Mouse (Mus musculus) T-cell, adult 2 months (primary cell): ENCODE data around the gene Pex16.
"Not testable (repeated sequence)": the region's sequence is repeated elsewhere in the genome, so short reads cannot be mapped to it uniquely, and the experiment has no call there.

ENCODE experiments used
- DNase-seq: peaks from one replicate; pipeline ENCODE4 v3.0.0; 2022; ENCODE audit warnings: low spot score

Pex16 gene

GRCm38 (mm10) chr2:92388891-92389641 is 14.6 kb downstream of the Pex16 start:
- DNase-seq: peak; percentile 40

- no peak for DNase-seq
Measured at GRCm38 (mm10) chr2:92389645-92390044, 15.2 kb downstream of the Pex16 start.

- no peak for DNase-seq
Measured at GRCm38 (mm10) chr2:92390206-92390930, 15.9 kb downstream of the Pex16 start.

GRCm38 (mm10) chr2:92391116-92391515 is 16.6 kb downstream of the Pex16 start:
- DNase-seq: no peak

DNA sequence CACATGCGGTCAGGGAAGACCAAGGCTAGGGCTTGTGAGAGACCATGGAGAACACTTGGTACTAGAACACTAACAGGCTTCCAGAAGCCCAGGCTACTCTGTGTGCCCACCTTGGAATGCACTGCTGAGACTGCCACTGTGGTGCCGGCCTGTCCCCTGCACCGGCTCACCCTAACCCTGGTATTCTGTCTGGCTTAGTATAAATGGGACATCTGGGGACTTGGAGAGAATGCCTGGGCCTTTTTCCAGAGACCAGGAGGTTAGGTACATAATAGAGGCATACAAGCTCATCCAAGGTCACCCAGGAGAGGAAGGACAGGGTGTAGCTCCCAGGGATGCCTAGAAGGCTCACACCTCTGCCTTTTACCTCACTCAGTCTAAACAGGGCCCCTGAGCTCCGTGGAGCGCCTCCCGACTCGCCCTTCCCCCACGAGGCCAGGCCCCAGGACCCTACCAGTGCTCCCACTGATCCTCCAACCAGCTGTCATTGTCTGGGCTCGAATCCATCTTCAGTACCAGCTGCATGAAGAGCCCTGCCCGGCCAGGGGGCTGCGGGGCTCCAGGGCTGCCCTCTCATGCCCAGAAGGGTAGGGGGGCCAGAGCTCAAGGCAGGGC is 17.3 kb downstream of the Pex16 start:
- no peak for DNase-seq

GRCm38 (mm10) chr2:92392318-92393264 is 18.1 kb downstream of the Pex16 start:
- DNase-seq: no peak

- no peak for DNase-seq
Measured at GRCm38 (mm10) chr2:92395535-92395934, 21.1 kb downstream of the Pex16 start.

- no peak for DNase-seq
Measured at GRCm38 (mm10) chr2:92397436-92397835, 23.0 kb downstream of the Pex16 start.

GRCm38 (mm10) chr2:92399877-92400276 is 25.4 kb downstream of the Pex16 start:
- DNase-seq: not testable (repeated sequence)

DNA sequence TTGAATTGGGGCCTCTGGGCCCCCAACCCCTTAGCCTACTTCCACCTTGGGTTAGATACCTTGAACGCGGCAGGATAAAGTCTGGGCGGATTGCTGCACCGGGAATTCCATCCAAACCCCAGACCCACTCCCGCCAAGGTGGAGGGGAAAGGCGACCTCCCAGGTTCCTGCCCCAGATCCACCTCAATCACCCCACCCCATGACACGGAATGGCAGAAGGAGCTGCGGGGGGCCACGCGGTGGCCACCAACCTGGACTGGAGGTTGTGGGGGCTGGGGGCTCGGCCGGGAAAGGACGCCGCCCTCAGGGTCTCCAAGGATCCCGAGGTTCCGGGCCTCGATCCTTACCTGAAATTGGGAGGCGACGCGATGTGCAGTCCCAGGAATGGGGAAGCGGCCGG is 26.2 kb downstream of the Pex16 start:
- DNase-seq: no peak

DNA sequence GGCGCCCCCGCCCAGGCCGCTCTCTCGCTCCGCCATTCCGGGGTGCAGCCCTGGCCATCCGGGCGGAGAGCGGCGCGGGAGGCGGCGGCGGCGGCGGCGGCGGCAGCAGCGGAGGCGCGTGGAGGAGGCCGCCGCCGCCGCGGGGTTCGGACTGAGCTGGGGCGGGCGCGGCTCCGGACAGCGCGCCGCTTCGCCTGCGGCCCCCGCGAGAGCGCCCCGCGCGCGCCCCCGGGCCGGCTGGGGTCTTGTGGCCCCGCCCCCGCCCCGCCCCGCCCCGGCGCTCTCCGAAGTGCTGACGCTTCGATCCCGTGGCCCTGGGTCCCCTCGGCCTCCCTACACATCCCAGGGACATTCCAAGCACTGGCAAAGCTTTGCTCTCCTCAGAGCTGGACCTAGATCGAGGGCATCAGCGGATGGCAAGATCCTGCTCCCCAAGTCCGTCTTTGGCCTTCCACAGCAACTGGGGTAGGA is 26.6 kb downstream of the Pex16 start, which contains the start of gene Mapk8ip1:
TSS of gene Mapk8ip1 (minus strand) at position 173 of the 471 bp plus-strand sequence.
- no peak for DNase-seq

DNA sequence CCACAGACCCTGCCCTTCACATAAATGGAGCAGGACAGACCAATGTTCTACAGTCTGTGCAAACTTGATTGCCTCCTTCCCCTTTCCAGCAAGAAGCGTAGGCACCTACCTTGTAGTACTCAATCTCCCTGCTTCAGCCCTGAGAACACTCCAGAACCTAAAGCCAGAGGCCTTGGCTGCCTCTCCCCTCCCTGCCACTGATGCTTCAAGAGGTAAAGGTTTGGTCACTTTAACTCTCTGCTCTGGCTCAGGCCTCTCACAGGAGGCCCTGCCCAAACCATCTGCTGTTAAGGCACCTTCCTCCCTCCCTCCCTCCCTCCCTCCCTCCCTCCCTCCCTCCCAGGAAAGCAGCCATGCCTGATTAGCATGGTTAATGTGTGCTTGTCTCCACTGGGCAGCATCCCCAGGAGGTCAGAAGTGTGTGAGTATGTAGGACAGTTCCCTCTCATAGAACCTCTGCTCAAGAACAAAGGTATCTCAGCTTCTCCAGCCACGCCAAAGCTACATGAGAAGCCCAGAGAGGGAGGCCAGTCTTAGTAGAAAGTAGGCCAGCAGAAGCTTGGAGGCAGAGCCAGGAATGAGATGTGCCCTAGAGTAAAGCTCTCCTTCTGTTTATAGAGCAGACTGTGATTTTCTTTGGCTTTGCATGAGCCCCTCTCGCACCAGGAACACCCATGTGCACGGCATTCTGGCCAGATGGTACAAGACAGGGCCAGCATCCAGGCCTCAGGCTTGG is 28.3 kb downstream of the Pex16 start:
- no peak for DNase-seq

DNA sequence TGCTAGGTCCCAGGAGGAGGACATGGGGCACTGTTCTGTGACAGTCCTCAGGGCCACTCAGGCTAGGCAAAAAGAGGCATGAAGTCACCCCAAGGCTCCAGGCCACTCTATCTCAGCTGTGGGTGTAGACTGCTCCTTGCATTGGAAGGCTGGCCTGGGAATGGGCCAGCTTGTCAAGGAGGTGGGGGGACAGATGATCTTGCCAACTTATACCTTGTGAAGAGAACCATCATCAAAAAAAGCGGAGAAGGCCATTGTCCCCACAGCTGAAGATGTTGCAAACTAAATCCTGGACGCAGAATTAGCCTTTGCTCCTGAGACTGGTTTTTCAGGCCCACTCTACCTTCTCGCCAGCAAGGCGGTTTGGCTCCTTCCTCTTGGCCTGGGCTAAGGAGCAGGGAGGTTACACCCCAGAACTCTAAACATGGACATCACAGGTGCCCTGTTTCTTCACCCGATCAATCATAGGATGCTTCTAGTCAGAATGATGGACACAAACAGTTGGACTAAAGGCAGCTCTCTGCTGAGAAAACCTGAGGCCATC is 29.4 kb downstream of the Pex16 start:
- no peak for DNase-seq

- no peak for DNase-seq
Measured at GRCm38 (mm10) chr2:92404737-92405136, 30.3 kb downstream of the Pex16 start.

GRCm38 (mm10) chr2:92405687-92406086 is 31.2 kb downstream of the Pex16 start:
- DNase-seq: no peak

DNA sequence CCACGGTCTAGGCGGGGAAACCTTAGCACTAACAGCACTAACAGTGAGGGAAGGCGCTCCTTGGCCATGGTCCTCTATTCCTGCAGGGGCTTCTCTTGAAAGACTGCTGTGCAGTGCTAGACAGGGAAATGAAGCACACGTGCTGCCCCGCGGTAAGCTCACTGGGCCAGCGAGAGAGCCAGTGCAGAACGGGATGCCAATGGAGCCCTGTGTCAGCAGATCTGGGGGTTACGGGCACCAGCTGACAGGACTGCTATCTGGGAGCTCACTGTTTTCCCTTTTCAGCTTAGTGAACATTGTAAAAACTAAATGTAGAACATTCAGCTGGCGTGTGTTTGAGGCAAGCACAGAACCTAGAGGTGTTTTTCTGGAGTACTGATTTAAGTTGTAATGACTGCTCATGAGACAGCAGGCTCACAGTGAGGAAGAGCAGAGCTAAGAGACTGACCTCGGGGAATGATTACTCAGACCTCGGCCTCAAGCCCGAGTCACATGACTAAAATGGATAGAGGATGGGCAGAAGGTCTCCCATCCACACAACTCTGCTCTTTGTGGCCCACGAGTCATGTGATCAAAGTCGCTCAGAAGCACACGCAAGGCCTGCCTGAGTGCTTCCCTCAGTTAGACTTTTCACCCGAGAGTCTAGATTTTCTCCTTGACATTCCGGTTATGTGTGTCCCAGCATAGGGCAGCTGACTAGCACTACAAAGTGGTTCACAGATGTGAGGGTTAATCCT is 34.0 kb downstream of the Pex16 start:
- DNase-seq: no peak

GRCm38 (mm10) chr2:92411705-92412104 is 37.2 kb downstream of the Pex16 start:
- no peak for DNase-seq

DNA sequence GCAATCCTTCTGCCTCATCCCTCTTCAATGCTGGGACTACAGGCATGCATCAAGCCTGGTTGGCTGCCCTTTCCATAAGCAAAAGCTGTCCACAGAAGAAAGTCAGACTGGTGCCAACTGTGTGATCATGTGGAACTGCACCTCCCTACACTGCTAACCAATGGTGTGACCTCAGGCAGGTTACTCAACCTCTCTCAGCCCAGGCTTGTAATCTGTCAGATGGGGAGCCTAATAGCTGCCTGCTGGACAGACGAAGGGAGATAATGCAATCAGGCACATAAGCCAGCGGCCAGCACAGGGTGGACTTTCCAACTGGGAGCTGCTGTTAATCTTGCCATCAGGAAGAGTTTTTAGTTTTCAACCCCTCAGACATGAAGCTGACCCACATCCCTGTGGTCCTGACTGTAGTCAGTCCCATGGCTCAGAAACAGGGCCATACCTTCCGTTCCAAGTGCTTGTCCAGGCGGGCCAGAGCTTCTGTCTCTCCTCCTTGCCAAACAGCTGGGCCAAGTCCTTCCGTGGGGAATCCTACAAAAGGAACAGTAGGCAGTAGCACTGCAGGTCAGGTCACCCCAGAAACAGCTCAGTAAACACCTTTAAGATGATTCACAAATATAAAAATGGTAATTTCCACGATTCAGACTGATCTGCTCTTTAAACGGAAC is 47.4 kb downstream of the Pex16 start:
- DNase-seq: no peak

DNA sequence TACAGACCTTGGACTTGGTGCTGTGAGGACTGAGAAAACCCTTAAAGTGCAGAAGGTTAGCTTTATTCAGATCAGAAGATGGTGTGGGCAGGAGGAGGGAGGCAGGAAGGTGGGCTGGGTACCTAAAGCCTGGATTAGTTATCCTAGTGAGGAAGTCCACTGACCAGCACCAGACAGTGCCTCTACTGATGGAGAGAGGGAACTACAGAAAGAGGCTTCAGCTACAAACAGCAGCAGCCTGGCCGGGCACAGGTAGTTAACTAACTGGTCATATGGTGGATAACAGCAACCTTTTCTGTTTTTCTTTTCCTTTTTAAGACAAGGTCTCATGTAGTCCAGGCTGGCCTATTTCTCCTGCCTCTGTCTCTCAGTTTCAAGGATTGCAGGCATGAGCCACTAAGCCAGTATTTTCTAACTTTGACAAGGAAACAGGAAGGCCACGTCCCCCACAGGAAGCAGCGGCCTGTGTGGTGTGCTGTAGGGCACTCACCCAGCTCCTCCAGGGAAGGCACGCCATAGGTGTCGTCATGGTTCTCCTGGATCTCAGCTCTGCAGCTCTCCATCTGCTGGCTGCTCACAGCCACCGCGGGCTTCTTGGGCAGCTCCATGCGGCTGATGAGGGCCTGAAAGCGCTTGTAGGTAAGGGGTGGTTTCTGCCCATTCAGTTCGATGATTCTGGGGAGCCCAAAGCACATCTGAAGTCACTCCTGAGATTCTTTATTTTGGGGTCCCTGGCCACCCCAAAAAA is 48.1 kb downstream of the Pex16 start:
- DNase-seq: no peak
